Mouse (Mus musculus) cerebellum, postnatal 36 days (tissue): Measurements from ENCODE around the gene Gm4737.
"Not testable (repeated sequence)": the region's sequence is repeated elsewhere in the genome, so short reads cannot be mapped to it uniquely, and the experiment has no call there.

ENCODE experiments used
- DNase-seq, 2 experiments: peaks; one replicate each; pipeline ENCODE4 v3.0.0; 2021 to 2022; ENCODE audit warnings: mixed read lengths in 2 of 2

The Gm4737 gene

DNA sequence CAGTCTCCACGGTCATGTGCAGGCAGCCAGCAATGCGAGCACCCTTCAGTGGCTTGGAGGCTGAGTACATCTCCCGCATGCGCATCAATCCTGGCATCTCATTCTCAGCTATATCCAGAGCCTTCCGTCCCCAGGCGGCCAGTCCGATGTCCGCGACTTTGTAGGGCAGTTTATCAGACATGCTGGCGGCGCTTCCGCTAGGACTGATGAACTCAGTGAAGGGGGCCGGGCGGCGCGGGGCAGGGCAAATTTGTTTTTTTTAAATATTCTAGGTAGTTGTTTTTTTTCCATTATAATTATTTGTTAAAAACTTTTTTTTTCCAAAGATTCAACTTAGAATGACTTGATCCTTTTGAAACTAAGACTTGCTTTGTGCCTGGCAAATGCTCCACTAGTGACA, at the start of gene Gm4737:
Gene Gm4737 (minus strand): TSS at position 246 of the 400 bp plus-strand sequence.
- DNase-seq, result not testable (repeated sequence)

DNA sequence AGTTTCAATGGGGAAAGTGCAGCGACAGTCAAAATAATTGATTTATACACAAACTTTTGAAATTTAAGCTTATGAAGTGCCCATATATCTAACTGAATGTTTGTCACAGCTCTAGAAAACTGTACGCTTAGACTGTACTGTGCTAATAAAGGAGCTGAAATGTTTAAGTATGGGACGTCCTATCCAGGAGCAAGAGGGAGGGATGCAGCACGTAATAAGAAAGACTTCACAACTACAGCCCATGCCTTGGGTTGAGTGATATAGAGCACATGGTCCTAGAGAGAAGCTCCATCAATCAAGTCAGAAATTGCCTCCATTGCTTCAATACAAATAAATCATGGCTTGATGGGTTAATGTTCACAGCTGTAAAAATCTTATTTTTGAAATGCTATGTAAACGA, 40.9 kb upstream of the Gm4737 start:
- no peak for DNase-seq

DNA sequence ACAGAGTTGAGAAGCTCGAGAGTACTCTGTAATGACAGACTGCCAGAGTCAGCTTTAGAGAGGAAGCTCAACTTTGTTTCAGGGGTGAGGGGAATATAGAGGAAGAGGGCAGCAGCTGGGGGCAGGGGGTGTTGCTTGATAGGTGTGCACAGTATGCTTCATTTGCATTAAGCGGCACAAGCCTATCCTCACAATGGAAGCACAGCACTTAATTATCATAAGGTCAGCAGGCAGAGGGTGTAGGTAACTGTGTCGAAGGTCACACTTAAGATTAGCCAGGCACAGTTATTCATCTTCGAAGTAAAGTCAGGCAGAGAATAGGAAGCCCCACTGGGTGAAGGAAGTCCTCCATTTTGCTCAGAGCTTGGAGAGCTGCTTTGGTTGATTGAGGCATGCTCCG, 28.2 kb upstream of the Gm4737 start:
- DNase-seq, result no peak

DNA sequence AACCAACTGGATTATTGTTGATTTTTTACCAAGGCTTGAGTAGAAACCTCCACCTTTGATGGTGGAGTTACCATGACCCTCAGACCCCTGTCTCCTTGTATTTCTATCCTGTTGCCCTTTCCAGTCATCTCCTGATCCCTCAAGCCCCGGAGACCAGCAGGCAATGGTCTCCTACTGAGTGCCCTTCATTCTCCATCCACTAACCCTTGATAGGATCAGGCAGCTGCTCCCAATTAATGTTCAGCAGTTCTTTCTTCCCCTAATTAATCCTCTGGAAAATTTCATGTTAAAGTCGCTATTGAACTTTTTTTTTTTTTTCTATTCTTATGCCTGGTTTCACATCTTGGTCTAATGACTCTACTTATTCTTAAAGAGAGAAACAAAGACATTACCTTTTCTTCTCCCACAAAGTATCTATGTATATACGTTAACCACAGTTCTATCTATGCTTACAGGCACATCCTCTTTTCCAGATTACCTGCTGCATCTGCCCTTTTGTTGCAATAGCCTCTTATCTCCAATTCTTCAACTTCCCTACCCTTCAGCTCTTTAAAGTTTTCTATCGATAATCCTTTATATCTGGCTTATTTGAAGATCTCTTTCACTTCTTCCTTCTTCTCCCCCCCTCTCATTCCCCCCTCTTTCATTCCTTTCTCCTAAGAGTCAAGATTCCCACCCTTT, 23.4 kb upstream of the Gm4737 start:
- no peak for DNase-seq

DNA sequence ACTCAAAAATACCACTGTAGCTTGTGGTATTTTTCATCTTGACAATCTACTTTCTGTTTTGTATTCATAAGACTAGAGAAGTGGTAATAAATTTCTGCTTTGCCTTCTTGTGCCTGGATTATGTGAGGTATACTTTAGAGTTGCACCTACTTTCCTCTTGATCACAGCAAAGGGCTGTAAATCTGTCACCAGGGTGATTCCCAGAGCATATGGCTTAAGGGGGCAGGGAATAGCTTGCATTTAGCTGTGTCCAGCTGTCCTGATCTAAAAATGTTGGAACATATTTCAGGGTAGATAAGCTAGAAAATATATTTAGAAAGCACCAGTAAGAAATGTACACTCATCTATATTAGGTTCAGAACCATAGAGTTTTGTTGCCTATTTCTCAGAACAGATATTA, 18.2 kb upstream of the Gm4737 start:
- no peak for DNase-seq

DNA sequence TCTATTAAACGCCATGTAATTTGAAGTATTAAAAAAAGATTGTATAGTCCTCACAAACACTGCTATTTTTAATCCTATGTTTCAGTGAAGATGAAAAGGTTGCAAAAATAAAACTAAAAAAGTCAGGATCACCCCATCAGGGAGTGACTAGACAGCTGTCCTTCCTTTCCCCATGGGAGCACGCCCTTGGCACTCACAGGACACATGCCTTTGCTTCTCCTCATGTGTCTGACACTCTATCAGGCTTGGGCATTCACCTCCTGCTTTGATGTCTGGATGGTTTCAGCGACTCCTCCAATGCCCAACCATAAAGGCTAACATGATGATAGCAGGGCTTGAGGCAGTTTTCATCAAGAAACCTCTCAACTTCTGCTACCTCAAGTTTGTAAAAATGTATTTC, 12.1 kb upstream of the Gm4737 start:
- no peak for DNase-seq

DNA sequence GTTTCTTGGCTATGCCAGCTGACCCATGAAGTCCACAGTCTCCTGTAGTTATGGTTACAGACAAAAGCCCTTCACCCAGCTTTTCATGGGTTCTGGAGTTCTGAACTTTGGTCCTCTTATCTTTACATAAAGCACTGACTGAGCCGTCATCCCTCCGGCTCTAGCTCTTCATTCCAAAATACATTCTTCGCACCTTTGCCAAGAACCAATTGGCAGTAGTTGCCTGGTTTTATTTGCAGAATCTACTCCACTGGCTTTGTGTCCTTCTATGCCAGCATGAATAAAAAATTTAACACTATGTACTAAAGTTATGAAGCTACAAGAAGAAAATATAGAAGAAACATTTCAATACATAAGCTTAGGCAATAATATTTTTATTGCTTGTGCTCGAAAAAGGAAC, 10.4 kb upstream of the Gm4737 start:
- no peak for DNase-seq

DNA sequence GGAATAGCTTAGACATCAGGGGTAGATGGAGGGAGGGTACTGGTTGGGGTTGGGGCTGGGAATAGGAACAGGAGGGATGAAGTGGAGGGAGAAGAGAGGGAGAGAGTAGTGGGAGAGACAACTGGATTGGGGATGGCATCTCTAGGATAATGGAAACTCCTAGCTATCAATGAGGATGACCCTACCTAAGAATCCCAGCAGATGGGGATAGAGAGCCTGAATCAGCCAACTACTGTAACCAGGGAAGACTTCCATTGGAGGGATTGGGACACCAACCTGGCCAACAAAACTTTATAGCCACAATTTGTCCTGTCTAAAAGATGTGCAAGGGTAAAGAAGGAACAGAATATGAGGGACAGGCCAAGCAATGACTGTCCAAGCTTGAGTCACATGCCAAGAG, 3.7 kb downstream of the Gm4737 start:
- DNase-seq, result no peak

DNA sequence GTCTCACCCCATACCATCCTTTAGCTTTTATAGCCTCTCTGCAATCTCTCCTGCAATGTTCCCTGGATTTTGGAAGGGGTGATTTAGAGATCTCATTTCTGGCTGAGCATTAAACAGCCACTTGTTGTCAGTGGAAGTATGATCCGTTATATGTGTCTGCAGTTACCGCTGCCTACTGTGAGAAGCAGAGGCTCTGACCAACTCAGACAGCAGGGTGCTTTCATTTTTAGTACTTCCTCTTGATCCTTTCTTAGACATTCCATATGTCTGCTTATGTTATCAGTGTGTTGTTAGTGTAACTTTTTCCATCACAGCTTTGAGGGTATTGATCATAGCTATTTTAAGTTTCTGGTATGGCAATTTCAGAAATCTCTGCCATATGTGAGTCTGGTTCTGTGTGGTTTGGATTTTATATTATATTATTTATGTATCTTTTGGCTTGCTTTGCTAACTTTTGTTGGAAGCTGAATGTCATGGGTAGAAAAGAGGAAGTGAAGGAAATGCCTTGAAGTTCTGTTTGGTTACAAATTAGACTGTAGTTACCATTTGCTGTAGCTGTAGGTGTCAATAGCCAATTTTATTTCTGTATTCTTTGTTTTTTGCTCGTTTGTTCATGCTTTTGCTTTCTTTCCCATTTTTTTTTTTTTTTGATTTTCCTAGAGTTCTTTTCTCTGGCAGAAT, 6.1 kb downstream of the Gm4737 start:
- no peak for DNase-seq

DNA sequence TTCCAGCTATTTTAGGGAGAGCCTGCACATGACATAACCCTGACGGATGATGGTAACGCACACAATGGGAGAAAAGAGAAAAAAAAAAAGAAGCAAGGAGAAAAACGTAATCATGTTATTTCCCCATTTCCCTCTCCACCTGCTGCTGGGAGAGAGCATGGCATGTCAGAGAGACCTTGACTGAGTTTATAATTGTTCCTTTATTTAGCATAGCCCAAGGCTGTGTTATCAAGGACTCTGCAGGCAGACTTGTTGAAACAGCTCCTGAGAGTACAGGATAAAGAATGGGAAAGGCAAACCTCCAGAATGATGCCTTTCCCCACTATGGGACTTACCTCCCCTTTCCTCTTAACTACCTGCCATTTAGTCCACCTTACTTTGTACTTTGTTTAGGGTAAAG, 7.9 kb downstream of the Gm4737 start:
- no peak for DNase-seq

DNA sequence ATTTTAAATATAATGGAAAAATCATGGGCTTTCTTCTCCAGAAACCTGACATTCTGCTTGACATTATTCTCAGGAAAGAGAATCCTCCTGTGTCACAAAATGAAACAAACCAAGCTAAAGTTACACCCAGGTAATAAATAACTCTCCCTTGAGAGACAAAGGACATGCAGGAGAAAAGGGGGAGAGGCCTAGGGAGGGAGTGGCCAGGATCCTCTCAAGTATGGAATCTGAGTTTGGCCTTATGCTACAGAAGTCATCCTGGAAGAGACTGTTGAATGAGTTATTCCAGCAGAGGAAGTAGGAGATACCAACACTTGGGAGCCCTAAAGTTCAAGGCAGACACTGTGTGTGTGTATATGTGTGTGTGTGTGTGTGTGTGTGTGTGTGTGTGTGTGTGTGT, 32.6 kb downstream of the Gm4737 start:
- no peak for DNase-seq

DNA sequence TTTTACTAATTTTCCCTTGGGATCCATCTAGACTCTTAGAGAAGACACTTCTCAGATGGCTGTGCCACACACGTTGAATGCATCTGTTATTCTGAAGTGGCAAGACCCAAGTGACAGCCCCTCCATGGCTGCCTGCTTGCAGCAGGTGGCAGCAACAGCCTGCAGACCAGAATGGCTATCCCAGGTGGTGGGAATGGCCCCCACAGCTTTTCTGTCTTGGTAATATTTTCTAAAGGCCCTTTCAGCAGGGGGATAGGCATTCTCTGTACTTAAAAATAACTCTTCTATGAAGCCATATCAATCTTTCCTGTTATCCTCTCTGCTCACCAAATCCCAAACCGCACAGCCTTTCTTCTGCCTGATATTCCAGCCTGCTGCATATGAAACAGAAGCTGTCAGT, 33.5 kb downstream of the Gm4737 start:
- no peak for DNase-seq

DNA sequence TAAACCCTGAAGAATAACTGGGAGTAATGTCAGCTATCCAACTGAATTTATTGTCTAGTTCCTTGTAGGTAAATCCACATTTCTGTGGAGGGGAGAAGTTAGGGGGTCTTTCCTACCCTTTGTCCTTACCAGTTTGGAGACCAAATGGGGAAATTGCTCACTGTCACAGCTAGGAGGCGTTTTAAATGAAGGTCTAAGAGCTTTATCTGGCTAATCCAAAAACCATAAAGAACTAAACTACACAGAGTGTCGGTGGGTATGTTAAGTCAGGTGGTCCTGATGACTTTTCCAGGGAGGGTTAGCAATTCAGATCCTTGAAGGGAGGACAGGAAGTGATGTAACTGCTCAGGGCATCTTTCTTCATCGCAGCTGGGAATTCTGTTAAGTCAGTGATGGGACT, 34.3 kb downstream of the Gm4737 start:
- no peak for DNase-seq

DNA sequence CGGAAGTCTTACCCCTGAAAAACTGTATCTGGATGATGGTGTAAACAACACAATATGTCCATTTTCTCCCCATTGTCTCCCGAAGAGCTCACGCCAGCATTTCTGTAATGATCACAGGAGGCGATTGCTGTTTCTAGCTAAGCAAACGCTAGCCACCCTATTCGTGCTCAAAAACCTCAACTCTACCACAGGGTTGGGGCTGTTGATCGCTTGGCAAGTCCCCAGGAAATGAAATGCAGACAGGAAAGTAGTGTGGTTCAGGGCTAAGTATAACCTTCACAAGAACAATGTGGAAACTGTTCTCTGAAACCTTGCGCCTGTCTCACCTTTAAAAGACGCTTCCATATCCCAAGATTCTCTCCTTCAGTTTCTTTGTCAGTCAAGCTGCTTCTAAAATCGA, 34.9 kb downstream of the Gm4737 start, which contains the start of gene Cd96:
Gene Cd96 (minus strand): TSS at position 232 of the 400 bp plus-strand sequence.
- no peak for DNase-seq

DNA sequence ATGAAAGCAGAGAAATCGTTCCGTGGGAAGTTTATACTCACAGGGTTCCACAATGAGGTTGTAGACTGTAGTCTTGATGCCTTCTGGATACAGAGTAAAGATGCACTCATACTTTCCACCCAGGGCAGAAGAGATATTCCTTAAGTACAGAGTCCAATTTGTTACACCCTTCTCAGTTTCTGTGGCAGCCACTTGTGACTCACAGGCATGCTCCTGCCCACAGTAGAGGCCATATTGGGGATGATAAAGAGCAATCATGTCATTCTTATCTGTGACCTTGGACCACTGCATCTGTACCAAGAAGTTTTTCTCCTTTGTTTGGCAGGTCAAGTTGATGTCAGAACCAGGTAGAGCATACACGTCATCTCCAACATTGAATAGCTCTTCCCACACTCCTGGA, 37.2 kb downstream of the Gm4737 start:
- no peak for DNase-seq

DNA sequence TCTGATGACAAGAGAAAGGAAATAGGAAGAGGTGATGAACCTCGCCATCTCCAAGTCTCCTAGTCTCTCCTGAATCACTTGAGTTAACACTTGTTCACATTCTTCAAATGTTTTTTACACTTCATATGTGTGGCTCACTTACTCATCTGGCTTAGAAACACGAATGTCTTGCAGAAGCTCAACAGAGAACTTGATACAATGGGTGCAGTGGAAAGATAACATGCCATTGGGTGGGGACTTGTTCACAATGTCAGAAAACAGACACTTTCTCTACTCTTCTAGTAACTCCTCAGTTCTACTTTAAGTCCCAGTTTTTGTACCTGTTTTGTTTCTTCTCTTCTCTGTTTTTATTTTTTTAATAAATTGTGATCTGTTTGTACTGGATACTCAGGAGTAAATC, 40.1 kb downstream of the Gm4737 start:
- no peak for DNase-seq

DNA sequence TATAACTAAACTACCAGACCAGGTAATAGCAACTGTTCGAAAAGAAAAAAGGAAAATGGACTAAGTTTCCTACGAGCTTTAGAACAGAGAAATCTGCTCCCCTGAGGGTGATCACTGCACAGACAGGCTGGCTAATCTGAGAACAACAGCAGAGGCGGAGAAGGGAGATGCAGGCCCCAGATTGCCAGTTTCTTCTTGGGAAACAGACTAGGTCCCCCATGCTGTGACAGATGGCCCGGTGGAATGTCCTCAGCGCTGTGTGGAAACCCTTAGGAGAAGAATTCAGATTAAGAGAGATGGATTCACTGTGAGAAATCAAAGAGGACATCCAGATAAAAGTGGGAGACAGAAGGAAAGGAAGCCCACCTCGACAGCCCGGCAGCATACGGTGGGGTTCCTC, 45.3 kb downstream of the Gm4737 start:
- DNase-seq, result peak; percentile 5 to 6

DNA sequence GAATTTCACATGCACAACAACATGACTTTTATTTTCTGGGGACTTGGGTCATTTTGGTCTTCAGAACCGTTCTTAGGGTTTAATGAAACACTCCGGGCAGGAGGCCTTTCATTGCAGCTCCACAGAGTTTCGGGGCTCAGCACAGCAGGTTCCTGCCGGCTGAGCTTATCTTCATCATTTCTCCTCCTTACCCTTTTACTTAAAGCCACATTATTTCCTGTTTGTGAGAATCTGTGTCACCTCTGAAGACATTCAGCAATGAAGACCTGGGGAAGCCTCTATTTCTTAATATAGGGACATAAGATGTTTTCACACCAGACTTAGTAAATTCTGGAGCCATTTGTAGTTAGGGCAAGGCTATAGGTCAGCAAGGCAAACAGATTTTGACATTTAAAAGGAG, 47.4 kb downstream of the Gm4737 start:
- DNase-seq, result no peak

DNA sequence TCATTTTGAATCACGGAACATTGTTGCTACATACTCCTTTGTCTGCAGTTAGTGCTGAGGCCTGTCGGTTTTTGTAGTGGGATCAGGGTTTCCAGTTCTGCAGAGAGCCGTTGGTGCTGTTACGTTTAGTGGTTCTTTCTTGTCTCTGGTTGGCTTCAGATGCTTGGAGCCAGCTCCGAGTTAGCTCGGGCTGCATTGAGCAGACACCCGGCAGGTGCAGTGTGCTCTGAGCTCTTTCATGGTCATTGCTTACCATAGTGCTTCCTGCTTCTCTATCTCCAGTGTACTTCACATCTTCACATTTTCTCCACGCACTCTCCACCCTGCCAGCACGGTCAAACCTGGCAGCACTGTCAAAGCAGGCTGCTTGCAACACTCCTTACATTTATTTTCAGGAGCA, 50.4 kb downstream of the Gm4737 start:
- DNase-seq, result no peak
